Mouse (Mus musculus) hindbrain, embryonic 12.5 days (tissue): ENCODE results near the gene Il25. TPM values are rescaled to one million over a fixed set of nuclear protein-coding genes. Genes with fewer than 3 reads are reported as not detected.
A peak's percentile ranks its signal among the peaks of the same experiment; 100 is the strongest.

Experiments used
- ATAC-seq: fragments of 200-750 bp; cut with Nextera tagmentation; 2 replicates; pipeline ENCODE4 v1.8.0; 2017; ENCODE audit warnings: moderate TSS enrichment; ENCODE audit not compliant: low FRiP score
- H3K27ac ChIP-seq: fragments of 300-500 bp; sonication (generic); 2 replicates; pipeline ENCODE4 v1.5.1; 2016; ENCODE audit warnings: mild to moderate bottlenecking
- H3K27me3 ChIP-seq: fragments of 300-500 bp; sonication (generic); 2 replicates; pipeline ENCODE4 v1.6.1; 2016; ENCODE audit warnings: mild to moderate bottlenecking
- H3K36me3 ChIP-seq: fragments of 300-500 bp; sonication (generic); 2 replicates; pipeline ENCODE4 v1.6.1; 2016; ENCODE audit warnings: mild to moderate bottlenecking
- H3K4me1 ChIP-seq: fragments of 300-500 bp; sonication (generic); 2 replicates; pipeline ENCODE4 v1.6.1; 2016
- H3K4me2 ChIP-seq: fragments of 300-500 bp; sonication (generic); replicated peaks from 2 replicates; pipeline ENCODE4 v1.6.1; 2016; ENCODE audit warnings: mild to moderate bottlenecking
- H3K4me3 ChIP-seq: fragments of 300-500 bp; sonication (generic); 2 replicates; pipeline ENCODE4 v1.5.1; 2016; ENCODE audit warnings: mild to moderate bottlenecking
- H3K9ac ChIP-seq: fragments of 300-500 bp; sonication (generic); 2 replicates; pipeline ENCODE4 v1.6.1; 2016; ENCODE audit warnings: mild to moderate bottlenecking, moderate library complexity
- H3K9me3 ChIP-seq: fragments of 300-500 bp; sonication (generic); replicated peaks from 2 replicates; pipeline ENCODE4 v1.6.1; 2016; ENCODE audit warnings: mild to moderate bottlenecking
- WGBS: fragments of 180-500 bp; shearing (Covaris S2); methylation state at CpG from one replicate; pipeline ENCODE4 v1.1.7; 2016; 5-methylcytosine and 5-hydroxymethylcytosine counted together
- polyA plus RNA-seq: library from polyadenylated mRNA; unstranded; fragments of >200 nt; fragmentation: Nextera tagmentation; extraction: Ambion mirVana; gene quantifications from 2 replicates; pipeline ENCODE4 v1.2.1, GENCODE M21; 2016

Il25 gene
- polyA plus RNA-seq, 1 experiment from 2014 or later, result not detected

DNA sequence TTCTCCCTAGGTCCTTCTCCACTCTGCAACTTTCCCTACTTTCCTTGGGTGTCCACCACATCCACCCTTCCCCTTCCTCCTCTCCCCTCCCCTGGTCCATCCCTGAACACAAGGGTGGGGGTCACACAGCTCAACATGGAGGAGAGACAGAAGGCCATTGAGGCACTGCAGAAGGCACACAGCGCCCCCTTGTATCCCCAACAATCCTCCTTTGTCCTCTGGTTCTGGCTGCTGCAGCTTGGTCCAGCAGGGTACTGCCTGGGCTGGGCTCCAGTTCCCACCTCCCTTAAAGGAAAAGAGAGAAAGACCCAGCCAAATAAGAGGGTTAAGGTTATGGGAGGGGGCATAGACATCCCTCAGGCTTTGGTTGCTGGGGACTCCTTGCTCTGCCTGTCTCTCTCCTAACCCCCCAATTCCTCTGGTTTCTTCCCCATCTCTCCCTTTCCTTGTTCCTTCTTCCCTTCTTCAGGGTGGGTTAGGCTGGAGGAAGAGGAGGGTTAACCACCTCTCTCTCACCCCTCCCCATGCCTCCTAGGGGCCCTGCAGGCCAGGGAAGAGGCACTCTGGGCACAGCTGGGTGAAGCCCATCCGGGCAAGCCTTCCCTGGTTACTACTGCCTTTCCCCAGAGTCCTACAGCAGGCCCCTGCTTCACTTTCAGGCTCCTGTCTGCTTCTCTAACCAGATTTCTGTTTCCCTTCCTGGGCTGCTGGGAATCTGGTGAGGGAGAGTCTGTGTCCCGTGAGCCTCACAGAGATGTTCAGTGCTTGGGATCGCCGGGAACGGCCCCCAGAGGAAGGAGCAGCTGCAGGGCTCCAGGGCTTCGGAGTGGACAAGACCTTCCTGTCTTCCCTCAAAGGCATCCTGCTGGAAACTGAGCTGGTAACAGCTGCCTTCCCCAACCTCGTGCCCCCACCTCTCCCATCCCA, 3.7 kb downstream of the Il25 start, which contains the start of gene Cmtm5:
Gene Cmtm5, plus strand, starts transcription at position 358 of the 927 bp plus-strand sequence.
- no peak within 1 kb of the TSS for H3K4me3 ChIP-seq
- no peaks in the 10 kb centered on the region for H3K9me3 ChIP-seq
- peak within 1 kb of the TSS; percentile 58 for H3K27ac ChIP-seq
- no peaks in the 10 kb centered on the region for H3K36me3 ChIP-seq
- peak within 1 kb of the TSS; percentile 15; the same call in 1 of the 2 replicates for H3K4me2 ChIP-seq
- no peaks in the 10 kb centered on the region; the same call in 1 of the 2 replicates for H3K27me3 ChIP-seq
- H3K9ac ChIP-seq, result peak within 1 kb of the TSS; percentile 28; the same call in 1 of the 2 replicates
- peaks cover 19% of the 10 kb centered on the region for H3K4me1 ChIP-seq
- 0 out of 2 replicates have a peak, but pooled peaks have one; percentile 24 for ATAC-seq
- 25% methylated on average over 8 of the region's 8 CpGs for WGBS

DNA sequence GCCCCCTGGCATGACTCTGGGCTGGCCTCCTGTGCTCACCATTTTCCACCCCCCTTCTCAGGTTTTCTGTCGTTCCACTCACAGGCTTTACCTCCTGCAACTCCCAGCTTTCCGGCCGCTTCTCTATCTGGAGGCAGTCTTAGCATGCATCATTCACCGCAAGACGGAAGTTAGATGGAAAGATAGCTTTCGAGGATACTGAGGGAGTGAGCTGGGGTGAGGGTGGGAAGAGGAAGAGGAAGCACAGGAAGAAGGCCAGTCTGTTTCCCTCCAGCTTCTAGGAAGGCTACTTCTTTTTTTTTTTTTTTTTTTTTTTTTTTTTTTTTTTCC, 4.3 kb downstream of the Il25 start:
- H3K9me3 ChIP-seq, result no peaks in the 10 kb centered on the region
- H3K4me1 ChIP-seq, result peaks cover 19% of the 10 kb centered on the region
- peak overlapping the region; percentile 15; the same call in 1 of the 2 replicates for H3K4me2 ChIP-seq
- peak overlapping the region; percentile 58 for H3K27ac ChIP-seq
- 50% methylated on average over 6 of the region's 6 CpGs for WGBS
- H3K9ac ChIP-seq, result 0 out of 2 replicates have a peak overlapping the region, but pooled peaks have one; percentile 28
- H3K36me3 ChIP-seq, result no peaks in the 10 kb centered on the region
- H3K27me3 ChIP-seq, result no peaks in the 10 kb centered on the region; the same call in 1 of the 2 replicates
- ATAC-seq, result no peak
- H3K4me3 ChIP-seq, result no peak overlapping the region

DNA sequence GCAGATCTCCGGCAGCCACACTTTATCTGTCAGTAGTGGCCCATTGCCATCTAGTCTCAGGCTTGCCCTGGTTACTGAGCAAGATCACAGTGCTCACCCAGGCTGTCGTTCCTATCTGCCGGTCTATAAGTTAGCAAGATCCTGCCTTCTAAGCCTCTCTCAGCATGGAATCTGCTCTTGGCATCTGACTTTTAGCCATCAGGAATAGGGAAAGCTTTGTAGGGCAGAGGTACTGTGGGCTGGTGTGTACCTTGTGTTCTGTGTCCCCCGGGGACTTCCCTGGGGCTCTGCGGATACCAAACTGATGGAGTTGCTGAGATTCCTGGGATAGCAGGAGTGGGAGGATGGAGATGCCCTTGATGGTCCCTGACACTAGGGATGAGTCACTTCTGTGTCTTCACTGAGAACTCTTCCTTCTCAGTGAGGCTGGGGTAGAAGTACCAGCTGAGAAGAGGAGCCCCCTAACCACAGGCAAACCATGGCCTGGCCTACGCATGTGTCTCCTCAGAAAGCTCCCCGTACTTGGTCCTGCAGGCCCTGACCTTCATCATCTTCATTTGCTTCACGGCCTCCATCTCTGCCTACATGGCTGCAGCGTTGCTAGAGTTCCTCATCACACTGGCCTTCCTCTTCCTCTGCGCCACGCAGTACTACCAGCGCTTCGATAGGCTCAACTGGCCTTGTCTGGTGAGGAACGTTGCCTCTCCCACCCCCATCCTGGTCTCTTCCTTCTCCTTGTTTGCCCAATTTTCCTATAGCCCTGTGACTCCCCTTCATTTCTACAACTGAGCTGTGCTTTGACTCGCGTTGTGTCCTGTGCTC, 5.1 kb downstream of the Il25 start:
- no peak overlapping the region for H3K27ac ChIP-seq
- peaks cover 18% of the 10 kb centered on the region for H3K4me1 ChIP-seq
- ATAC-seq, result no peak
- H3K9me3 ChIP-seq, result no peaks in the 10 kb centered on the region
- WGBS, result 89% methylated on average over 16 of the region's 16 CpGs
- no peaks in the 10 kb centered on the region; the same call in 1 of the 2 replicates for H3K27me3 ChIP-seq
- H3K4me3 ChIP-seq, result no peak overlapping the region
- no peaks in the 10 kb centered on the region for H3K36me3 ChIP-seq
- no peak overlapping the region for H3K9ac ChIP-seq
- no peak overlapping the region for H3K4me2 ChIP-seq

DNA sequence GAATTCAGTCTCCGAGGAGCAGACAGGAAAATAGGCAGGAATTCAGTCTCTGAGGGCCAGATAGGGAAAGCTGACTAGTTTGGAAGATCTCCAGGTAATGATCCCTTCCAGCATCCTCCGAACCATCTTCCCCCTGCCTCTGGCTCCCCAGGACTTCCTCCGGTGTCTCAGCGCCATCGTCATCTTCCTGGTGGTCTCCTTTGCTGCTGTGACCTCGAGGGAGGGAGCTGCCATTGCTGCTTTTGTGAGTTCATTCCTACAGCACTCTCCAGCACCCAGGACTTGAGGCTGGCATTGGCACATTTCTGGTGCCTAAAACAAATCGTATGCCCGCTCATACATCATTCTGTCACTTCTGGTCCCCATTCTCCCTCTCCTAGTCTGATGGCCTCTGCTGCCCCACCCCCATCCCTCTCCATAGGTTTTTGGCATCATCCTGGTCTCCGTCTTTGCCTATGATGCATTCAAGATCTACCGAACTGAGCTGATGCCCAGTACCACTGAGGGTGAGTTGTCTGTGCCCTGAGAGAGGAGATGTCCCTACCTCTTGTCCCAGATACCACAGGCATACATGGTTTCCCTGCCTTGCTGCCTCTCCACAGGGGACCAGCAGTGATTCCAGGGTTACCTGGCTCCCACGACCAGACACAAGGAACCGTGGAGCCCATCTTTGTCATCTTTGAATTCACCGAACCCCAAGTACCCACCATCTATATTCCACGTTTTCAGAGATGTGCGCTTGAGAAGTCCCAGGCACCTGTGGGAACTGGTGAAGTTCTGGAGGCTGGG, 6.1 kb downstream of the Il25 start:
- Histone ChIP-seq H3K27ac (no peak overlapping the region), H3K9me3 (no peaks in the 10 kb centered on the region), H3K4me2 (no peak overlapping the region), H3K36me3 (no peaks in the 10 kb centered on the region), H3K4me3 (no peak overlapping the region), H3K4me1 (peaks cover 11% of the 10 kb centered on the region), H3K9ac (no peak overlapping the region), H3K27me3 (no peaks in the 10 kb centered on the region; the same call in 1 of the 2 replicates)
- ATAC-seq, result no peak
- 79% methylated on average over 15 of the region's 15 CpGs for WGBS

DNA sequence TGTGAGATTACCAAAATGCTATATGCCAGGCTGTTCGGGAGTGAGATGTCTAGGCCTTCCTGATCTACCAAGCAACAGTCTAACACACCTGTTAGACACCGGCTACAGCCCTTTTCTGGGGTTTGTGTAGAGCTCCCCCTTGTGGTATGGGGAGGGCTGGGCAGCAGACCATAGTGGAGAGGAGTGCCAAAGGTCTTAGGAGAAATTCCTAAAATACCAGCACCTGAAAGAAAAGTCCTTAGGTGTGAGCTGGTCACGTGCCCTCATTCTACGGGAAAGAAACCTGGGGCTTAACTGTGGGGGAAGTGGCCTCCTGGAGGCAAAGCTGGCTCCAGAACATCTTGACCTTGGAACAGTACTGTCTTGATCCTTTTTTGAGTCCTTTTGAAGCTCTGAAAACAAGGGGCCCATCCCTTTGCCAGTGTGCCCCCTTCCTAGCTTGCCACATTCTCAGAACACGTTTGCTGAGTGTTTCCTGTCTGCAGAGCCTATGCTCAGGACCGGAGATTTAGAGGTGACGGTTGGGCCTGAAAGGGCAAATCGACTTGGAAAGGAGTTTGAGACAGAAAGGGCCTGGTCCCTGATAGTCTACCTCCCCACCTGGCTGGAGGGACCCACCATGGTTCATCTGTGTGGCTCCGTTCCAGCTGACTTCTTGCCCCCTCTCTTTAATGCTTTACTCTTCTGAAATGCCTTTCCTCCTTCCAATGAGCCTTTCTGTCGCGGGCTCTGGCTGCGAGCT, 7.1 kb downstream of the Il25 start:
- no peak for ATAC-seq

DNA sequence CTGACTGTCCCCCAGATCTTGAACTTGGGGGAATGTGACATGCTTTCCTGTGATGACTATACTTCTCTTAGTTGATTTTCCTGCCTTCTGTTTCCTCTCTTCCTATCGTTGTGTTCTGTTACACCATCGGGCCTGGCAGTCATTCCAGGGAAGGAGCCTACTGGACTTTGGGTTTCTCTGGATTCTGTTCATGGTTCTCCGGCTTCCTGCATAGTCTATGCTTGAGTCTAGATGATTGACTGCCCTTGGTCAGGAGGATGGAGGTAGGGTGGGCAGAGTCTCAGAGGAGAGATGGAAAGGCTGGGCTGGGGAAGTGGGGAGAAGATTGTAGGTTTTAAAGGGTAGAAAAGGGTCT, 7.7 kb downstream of the Il25 start:
- Histone ChIP-seq H3K9ac (no peak overlapping the region), H3K4me3 (no peak overlapping the region), H3K9me3 (no peaks in the 10 kb centered on the region), H3K27me3 (no peaks in the 10 kb centered on the region; the same call in 1 of the 2 replicates), H3K27ac (no peak overlapping the region), H3K4me2 (no peak overlapping the region), H3K36me3 (no peaks in the 10 kb centered on the region), H3K4me1 (peaks cover 11% of the 10 kb centered on the region)
- WGBS, result 81% methylated on average over 3 of the region's 3 CpGs
- ATAC-seq, result no peak

More for the DNA sequence above, 7.1 kb downstream of the Il25 start:
- no peaks in the 10 kb centered on the region; the same call in 1 of the 2 replicates for H3K27me3 ChIP-seq
- peaks cover 11% of the 10 kb centered on the region for H3K4me1 ChIP-seq
- no peaks in the 10 kb centered on the region for H3K36me3 ChIP-seq
- 53% methylated on average over 12 of the region's 12 CpGs for WGBS
- H3K4me3 ChIP-seq, result no peak overlapping the region
- no peak overlapping the region for H3K9ac ChIP-seq
- H3K27ac ChIP-seq, result no peak overlapping the region
- no peaks in the 10 kb centered on the region for H3K9me3 ChIP-seq
- H3K4me2 ChIP-seq, result no peak overlapping the region

DNA sequence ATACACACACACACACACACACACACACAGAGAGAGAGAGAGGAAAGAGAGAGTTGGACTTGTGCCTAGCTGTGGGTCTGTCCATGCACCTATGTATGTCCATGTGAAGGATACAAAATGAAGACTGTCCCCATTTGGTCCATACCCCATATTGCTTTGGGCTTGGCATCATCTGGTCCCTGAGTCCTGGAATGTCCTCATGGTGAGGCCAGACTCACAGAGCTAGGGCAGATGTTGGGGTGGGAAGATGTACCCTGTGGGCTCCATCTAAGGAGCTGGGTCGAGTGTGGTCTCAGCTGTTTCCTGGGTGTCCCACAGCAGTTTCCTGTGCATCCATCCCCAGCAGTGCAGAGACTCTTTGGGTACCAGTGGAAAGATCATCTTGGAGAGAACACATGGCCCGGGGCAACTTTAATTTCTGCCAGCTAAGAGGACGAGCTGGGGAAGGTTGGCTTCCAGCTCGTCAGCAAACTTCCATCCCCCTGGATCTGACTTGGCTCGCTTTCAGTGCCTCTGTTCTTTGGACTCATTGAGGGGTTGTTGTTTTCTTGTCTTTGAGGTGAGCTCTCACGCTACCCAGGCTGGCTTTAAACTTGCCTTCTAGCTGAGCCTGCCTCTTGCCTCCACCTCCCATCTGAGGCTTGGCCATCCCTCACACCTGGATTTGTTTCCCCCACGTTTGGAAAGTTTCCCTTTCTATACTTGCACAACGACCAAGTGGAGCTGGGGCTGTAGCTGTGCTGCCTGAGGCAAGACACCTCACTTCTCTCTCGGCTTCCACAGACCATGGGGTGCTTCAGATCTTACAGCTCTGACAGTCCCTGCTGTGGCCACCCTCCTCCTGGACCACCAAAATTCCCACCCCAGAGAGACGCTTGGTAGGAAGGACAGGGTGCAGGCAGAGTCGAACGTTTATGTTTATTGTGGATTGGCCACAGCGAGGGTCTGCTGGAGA, 8.8 kb downstream of the Il25 start:
- H3K4me2 ChIP-seq, result no peak overlapping the region
- H3K36me3 ChIP-seq, result no peaks in the 10 kb centered on the region
- no peaks in the 10 kb centered on the region for H3K9me3 ChIP-seq
- 69% methylated on average over 13 of the region's 13 CpGs for WGBS
- peaks cover 5% of the 10 kb centered on the region for H3K4me1 ChIP-seq
- no peaks in the 10 kb centered on the region; the same call in 1 of the 2 replicates for H3K27me3 ChIP-seq
- no peak overlapping the region for H3K9ac ChIP-seq
- ATAC-seq, result no peak
- H3K27ac ChIP-seq, result no peak overlapping the region
- no peak overlapping the region for H3K4me3 ChIP-seq

DNA sequence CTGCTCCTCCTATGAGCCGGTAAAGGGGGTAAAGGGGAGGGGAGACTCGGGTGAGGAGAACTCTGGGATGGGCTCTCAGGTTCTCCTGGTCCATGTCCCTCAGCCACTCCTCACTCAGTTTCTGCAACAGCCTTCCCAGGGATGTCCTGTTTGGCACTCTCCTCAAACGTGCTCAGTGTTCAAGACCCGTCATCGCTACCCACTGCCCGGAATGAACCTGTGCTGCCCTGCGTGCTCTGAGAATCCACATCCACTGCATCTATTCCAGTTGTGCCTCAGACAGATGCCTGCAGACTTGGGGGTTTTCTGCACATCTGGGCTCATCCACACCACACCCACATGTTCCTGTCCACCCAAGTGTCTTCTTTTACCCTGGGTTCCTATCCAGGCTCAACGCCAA, 10.0 kb downstream of the Il25 start:
- no peaks in the 10 kb centered on the region for H3K9me3 ChIP-seq
- 86% methylated on average over 8 of the region's 8 CpGs for WGBS
- no peak overlapping the region for H3K4me3 ChIP-seq
- no peak overlapping the region for H3K27ac ChIP-seq
- no peak overlapping the region for H3K9ac ChIP-seq
- no peaks in the 10 kb centered on the region for H3K36me3 ChIP-seq
- H3K27me3 ChIP-seq, result no peaks in the 10 kb centered on the region; the same call in 1 of the 2 replicates
- H3K4me1 ChIP-seq, result no peaks in the 10 kb centered on the region
- no peak for ATAC-seq
- H3K4me2 ChIP-seq, result no peak overlapping the region

DNA sequence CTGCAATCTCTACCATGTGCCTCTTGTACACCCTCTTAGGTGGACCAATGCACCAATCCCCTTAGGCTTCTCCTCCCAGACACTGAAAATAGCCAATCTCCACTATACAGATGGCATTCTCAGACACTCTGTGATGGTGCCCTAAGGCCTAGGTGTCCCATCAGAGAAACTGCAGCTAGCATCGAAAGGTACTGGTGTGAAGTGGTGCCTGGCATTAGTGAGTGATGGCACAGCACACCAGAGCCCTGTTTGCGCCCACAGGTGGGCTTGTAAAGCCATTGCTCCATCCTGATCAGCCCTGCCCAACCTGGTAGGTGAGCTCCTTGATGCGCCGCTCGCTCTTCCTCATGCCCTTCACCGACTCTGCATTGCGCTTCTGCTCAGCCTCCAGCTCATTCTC, 11.5 kb downstream of the Il25 start:
- Histone ChIP-seq H3K9me3 (no peaks in the 10 kb centered on the region), H3K36me3 (no peaks in the 10 kb centered on the region), H3K4me2 (no peak overlapping the region), H3K27ac (no peak overlapping the region), H3K4me3 (no peak overlapping the region), H3K27me3 (peaks cover 1% of the 10 kb centered on the region; the same call in 1 of the 2 replicates), H3K4me1 (no peaks in the 10 kb centered on the region), H3K9ac (no peak overlapping the region)
- 94% methylated on average over 7 of the region's 7 CpGs for WGBS
- no peak for ATAC-seq

DNA sequence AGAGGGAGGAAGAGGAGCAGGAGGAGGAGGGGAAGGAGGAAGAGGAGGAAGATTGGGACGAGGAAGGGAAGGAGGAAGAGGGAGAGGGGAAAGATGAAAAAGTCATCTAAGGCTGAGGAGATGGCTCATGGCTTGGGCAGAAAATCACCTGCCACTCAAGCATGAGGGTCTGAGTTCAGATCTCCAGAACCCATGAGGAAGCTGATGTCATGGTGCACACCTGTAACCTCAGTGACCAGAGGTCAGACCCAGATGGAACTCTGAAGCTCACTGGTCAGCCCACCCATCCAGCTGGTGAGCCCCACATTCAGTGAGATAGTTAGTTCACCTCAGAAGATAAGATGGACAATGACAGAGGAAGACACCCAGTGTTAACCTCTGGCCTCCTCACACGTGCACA, 12.4 kb downstream of the Il25 start:
- Histone ChIP-seq H3K4me2 (no peak overlapping the region), H3K9ac (no peak overlapping the region), H3K4me3 (no peak overlapping the region), H3K4me1 (no peaks in the 10 kb centered on the region), H3K36me3 (no peaks in the 10 kb centered on the region), H3K27ac (no peak overlapping the region), H3K9me3 (no peaks in the 10 kb centered on the region), H3K27me3 (peaks cover 5% of the 10 kb centered on the region; the same call in 1 of the 2 replicates)
- ATAC-seq, result no peak
- WGBS, result 73% methylated on average over 2 of the region's 2 CpGs
